Mouse (Mus musculus): Measurements from ENCODE around the gene Mybl2. TPM values are rescaled to one million over a fixed set of nuclear protein-coding genes. Genes with fewer than 3 reads are reported as not detected.

Gene Mybl2
- polyA plus RNA-seq, 1 experiment from 2014 or later: 37.8 TPM

DNA sequence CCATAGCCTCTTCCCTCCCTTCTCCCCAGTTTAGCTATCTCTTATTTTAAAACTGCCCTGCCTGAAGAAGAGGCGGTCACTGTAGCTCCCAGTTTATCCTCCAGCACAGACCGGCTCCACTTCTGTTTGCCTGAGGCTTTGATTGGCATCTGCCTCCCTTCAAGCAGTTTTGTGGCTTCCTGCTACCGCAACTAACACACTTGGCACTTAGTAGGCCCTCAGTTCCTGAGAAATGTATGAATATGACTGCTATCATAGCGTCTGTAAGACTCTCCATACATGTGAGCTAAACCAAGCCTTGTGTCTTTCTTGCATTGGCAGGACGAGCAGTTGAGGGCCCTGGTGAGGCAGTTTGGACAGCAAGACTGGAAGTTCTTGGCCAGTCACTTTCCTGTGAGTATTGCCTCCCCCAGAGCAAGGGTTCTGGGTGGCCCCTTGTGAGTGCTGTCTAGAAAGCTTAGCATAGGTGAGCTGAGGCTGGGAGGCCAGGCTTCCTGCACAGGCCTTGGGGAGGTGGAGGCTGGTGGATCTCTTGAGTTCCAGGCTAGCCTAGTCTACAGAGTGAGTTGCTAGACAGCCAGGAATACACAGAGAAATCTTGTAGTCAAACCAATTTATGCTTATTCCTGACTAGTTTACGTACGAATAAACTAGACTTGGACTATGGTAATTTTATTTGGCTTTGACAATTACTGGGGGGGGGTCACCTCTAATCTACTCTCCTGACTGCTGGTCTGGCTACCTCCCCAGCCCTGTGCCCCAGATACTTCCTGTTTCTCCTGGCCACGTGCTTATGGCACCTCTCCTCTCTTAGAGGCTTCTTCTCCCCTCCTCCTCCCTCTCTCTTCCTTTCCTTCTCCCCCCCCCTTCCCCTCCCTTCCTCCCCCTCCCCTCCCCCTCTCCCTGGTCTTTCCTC is 7.0 kb downstream of the Mybl2 start:
- Histone ChIP-seq H3K27me3 (ENCODE audit: control insufficient read depth, insufficient read depth, low read depth, low read length) (no peaks in the 10 kb centered on the region), H3K36me3 (ENCODE audit: control insufficient read depth, insufficient read depth) (peaks cover 38% of the 10 kb centered on the region), H3K4me3 (ENCODE audit: low read depth, low read length) (no peak overlapping the region), H3K9ac (ENCODE audit: low read depth, low read length) (no peak overlapping the region), H3K4me2 (ENCODE audit: low read depth, low read length) (no peak overlapping the region), H3K9me3 (replicated peaks; ENCODE audit: control insufficient read depth, low read length) (no peaks in the 10 kb centered on the region), H3K27ac (ENCODE audit: low read length) (no peak overlapping the region), H3K4me1 (ENCODE audit: control insufficient read depth, low read depth, low read length) (peaks cover 33% of the 10 kb centered on the region)
- no peak for ATAC-seq (ENCODE audit: low read depth)
- 44% methylated on average over 8 of the region's 8 CpGs for WGBS (ENCODE audit: insufficient replicate concordance)

DNA sequence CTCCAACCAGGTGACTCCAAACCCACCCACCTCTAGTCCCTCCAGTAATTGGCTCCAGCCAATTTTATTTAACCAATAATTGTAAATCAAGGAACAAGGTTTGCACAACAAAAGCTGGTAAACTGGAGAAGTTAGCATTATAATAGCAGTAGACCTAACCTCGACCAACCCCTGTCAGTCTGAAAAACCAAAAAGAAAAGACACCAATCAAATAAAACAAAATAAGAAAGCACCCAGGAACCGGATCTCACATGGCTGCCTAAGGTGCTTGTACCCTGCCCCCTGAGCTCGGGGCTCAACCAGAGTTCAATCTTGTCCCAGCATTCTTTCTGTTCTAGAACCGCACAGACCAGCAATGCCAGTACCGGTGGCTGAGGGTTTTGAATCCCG is 7.6 kb downstream of the Mybl2 start:
- no peak overlapping the region for H3K4me3 ChIP-seq (ENCODE audit: low read depth, low read length)
- no peaks in the 10 kb centered on the region for H3K27me3 ChIP-seq (ENCODE audit: control insufficient read depth, insufficient read depth, low read depth, low read length)
- WGBS (ENCODE audit: insufficient replicate concordance): 74% methylated on average over 6 of the region's 6 CpGs
- peaks cover 38% of the 10 kb centered on the region for H3K36me3 ChIP-seq (ENCODE audit: control insufficient read depth, insufficient read depth)
- H3K27ac ChIP-seq (ENCODE audit: low read length): no peak overlapping the region
- no peak overlapping the region for H3K9ac ChIP-seq (ENCODE audit: low read depth, low read length)
- H3K9me3 ChIP-seq (replicated peaks; ENCODE audit: control insufficient read depth, low read length): no peaks in the 10 kb centered on the region
- no peak overlapping the region for H3K4me2 ChIP-seq (ENCODE audit: low read depth, low read length)
- ATAC-seq (ENCODE audit: low read depth): no peak
- peaks cover 26% of the 10 kb centered on the region for H3K4me1 ChIP-seq (ENCODE audit: control insufficient read depth, low read depth, low read length)

DNA sequence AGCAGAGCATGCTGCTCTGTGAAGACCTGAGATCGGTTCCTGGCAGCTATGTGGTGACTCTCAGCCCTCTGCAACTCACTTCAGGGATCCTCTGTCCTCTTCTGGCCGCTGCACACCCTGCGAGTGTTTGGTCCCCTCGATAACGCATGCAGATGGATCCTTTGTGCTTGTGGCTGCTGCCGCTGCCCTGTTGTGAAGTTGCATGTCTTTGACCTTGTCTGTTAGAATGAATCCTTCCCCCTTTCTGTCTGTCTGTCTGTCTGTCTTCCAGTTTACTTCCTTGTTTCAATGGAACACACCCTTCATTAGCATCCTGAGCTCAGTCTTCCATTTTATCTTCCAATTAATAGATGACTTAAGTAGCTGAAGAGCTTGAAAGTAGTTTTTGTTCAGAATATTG is 11.8 kb downstream of the Mybl2 start:
- Histone ChIP-seq H3K27me3 (ENCODE audit: control insufficient read depth, insufficient read depth, low read depth, low read length) (no peaks in the 10 kb centered on the region), H3K36me3 (ENCODE audit: control insufficient read depth, insufficient read depth) (peaks cover 63% of the 10 kb centered on the region), H3K4me1 (ENCODE audit: control insufficient read depth, low read depth, low read length) (no peaks in the 10 kb centered on the region), H3K9ac (ENCODE audit: low read depth, low read length) (no peak overlapping the region), H3K4me2 (ENCODE audit: low read depth, low read length) (no peak overlapping the region), H3K27ac (ENCODE audit: low read length) (no peak overlapping the region), H3K4me3 (ENCODE audit: low read depth, low read length) (no peak overlapping the region), H3K9me3 (replicated peaks; ENCODE audit: control insufficient read depth, low read length) (no peaks in the 10 kb centered on the region)
- ATAC-seq (ENCODE audit: low read depth): no peak
- WGBS (ENCODE audit: insufficient replicate concordance): 85% methylated on average over 6 of the region's 6 CpGs

DNA sequence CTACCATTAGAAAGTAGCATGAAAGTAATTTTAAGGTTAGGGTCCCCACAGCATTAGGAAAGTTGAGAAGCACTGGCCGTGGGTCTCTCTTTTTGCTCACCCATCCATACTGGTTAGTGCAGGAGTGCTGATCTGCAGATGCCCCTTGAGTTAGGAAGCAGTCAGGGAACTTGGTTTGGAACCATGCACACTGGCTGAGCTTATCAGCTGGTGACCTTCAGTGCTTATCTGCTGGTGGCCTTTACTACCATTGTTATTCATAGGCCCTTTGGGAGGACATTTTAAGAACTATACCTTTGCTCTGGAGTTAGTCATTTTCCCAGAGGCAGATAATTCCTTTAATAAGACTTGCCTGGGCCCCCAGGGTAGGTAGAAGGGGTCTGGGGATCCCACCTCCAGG is 12.7 kb downstream of the Mybl2 start:
- no peak for ATAC-seq (ENCODE audit: low read depth)
- no peak overlapping the region for H3K4me3 ChIP-seq (ENCODE audit: low read depth, low read length)
- no peak overlapping the region for H3K4me2 ChIP-seq (ENCODE audit: low read depth, low read length)
- H3K36me3 ChIP-seq (ENCODE audit: control insufficient read depth, insufficient read depth): peaks cover 64% of the 10 kb centered on the region
- no peak overlapping the region for H3K9ac ChIP-seq (ENCODE audit: low read depth, low read length)
- H3K4me1 ChIP-seq (ENCODE audit: control insufficient read depth, low read depth, low read length): no peaks in the 10 kb centered on the region; the same call in none of the 2 replicates
- no peaks in the 10 kb centered on the region for H3K27me3 ChIP-seq (ENCODE audit: control insufficient read depth, insufficient read depth, low read depth, low read length)
- H3K9me3 ChIP-seq (replicated peaks; ENCODE audit: control insufficient read depth, low read length): no peaks in the 10 kb centered on the region
- 79% methylated on average over 1 of the region's 1 CpGs for WGBS (ENCODE audit: insufficient replicate concordance)
- H3K27ac ChIP-seq (ENCODE audit: low read length): no peak overlapping the region

DNA sequence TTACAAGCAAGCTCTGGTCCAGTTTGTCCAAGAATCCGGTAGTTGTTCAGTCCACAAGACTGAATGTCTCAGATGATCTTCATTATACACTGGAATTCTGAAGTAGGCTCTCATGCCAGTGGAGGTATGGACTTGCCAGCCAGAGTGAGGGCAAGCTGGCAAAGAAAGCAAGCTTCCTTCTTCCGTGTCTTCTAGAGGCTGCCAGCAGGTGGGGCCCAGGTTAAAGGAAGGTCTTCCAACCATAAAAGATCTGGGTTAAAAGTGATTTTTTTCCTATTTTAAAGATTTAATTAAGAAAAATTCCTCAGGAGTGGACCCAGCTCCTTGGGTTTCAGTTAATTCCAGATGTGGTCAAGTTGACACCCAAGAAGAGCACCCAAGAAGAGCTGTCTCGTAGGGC is 15.7 kb downstream of the Mybl2 start:
- H3K4me1 ChIP-seq (ENCODE audit: control insufficient read depth, low read depth, low read length): no peaks in the 10 kb centered on the region; the same call in none of the 2 replicates
- H3K9me3 ChIP-seq (replicated peaks; ENCODE audit: control insufficient read depth, low read length): no peaks in the 10 kb centered on the region
- no peak overlapping the region for H3K9ac ChIP-seq (ENCODE audit: low read depth, low read length)
- no peak overlapping the region for H3K4me2 ChIP-seq (ENCODE audit: low read depth, low read length)
- no peak overlapping the region for H3K27ac ChIP-seq (ENCODE audit: low read length)
- H3K36me3 ChIP-seq (ENCODE audit: control insufficient read depth, insufficient read depth): peaks cover 64% of the 10 kb centered on the region
- H3K27me3 ChIP-seq (ENCODE audit: control insufficient read depth, insufficient read depth, low read depth, low read length): no peaks in the 10 kb centered on the region
- WGBS (ENCODE audit: insufficient replicate concordance): 88% methylated on average over 3 of the region's 3 CpGs
- no peak overlapping the region for H3K4me3 ChIP-seq (ENCODE audit: low read depth, low read length)
- no peak for ATAC-seq (ENCODE audit: low read depth)

DNA sequence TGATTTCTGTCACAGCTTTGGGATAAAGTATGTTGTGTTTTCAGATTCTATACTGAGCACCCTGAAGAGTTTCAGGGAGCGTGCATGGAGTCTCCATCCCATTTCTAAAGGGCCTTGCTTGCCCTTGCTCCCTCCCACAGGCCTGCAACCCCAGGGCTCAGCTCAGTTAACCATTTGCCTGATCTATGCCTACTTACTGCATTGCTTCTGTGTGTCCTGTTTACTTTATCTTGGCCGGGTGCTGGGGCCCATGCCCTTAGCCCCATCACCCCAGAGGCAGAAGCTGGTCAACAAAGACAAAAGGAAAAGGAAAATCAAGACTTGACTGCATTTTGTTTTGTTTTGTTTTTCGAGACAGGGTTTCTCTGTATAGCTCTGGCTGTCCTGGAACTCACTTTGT is 17.1 kb downstream of the Mybl2 start:
- no peak overlapping the region for H3K9ac ChIP-seq (ENCODE audit: low read depth, low read length)
- no peaks in the 10 kb centered on the region; the same call in none of the 2 replicates for H3K4me1 ChIP-seq (ENCODE audit: control insufficient read depth, low read depth, low read length)
- H3K4me3 ChIP-seq (ENCODE audit: low read depth, low read length): no peak overlapping the region
- H3K27ac ChIP-seq (ENCODE audit: low read length): 0 out of 2 replicates have a peak overlapping the region, but pooled peaks have one; percentile 12
- H3K4me2 ChIP-seq (ENCODE audit: low read depth, low read length): no peak overlapping the region
- WGBS (ENCODE audit: insufficient replicate concordance): 75% methylated on average over 3 of the region's 3 CpGs
- peaks cover 65% of the 10 kb centered on the region for H3K36me3 ChIP-seq (ENCODE audit: control insufficient read depth, insufficient read depth)
- H3K9me3 ChIP-seq (replicated peaks; ENCODE audit: control insufficient read depth, low read length): no peaks in the 10 kb centered on the region
- no peaks in the 10 kb centered on the region for H3K27me3 ChIP-seq (ENCODE audit: control insufficient read depth, insufficient read depth, low read depth, low read length)
- ATAC-seq (ENCODE audit: low read depth): peak; percentile 75

DNA sequence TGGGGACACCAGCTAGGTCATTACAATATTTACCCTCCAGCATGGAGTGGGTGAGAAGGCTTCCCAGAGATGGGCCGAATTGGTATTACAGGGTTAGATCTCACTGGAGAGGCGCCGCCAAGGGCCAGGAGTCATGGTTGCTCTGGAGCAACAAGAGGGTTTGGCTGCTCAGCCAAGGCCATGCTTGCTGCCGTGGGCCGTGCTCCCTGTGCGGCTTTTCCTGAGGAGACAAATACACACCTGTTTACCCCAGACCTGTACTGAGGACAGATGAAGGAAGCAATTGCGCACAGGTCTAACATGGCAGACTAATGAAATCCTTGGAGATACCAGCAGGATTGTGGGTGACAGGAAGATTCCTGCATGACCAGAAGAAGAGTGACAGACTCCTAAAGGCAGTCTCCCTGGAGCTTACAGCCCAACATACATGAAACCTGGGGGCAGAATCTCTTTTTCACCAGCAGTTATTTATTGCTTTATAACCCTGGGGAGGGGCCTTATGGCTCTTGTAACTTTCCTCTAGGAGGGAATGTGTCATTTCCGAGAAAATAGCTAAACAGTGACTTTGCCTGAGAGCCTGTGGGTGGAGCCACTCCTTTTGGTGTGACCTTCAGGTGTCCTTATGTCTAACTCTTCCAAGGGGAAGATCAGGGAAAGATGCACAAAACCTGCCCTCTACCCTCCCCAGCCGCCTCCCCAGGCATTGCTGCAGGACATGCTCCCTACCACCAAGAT is 18.7 kb downstream of the Mybl2 start:
- Histone ChIP-seq H3K4me1 (ENCODE audit: control insufficient read depth, low read depth, low read length) (no peaks in the 10 kb centered on the region; the same call in none of the 2 replicates), H3K36me3 (ENCODE audit: control insufficient read depth, insufficient read depth) (peaks cover 73% of the 10 kb centered on the region), H3K4me3 (ENCODE audit: low read depth, low read length) (no peak overlapping the region), H3K27me3 (ENCODE audit: control insufficient read depth, insufficient read depth, low read depth, low read length) (no peaks in the 10 kb centered on the region), H3K4me2 (ENCODE audit: low read depth, low read length) (no peak overlapping the region), H3K9me3 (replicated peaks; ENCODE audit: control insufficient read depth, low read length) (no peaks in the 10 kb centered on the region), H3K9ac (ENCODE audit: low read depth, low read length) (no peak overlapping the region), H3K27ac (ENCODE audit: low read length) (no peak overlapping the region)
- ATAC-seq (ENCODE audit: low read depth): no peak
- WGBS (ENCODE audit: insufficient replicate concordance): 87% methylated on average over 9 of the region's 9 CpGs

DNA sequence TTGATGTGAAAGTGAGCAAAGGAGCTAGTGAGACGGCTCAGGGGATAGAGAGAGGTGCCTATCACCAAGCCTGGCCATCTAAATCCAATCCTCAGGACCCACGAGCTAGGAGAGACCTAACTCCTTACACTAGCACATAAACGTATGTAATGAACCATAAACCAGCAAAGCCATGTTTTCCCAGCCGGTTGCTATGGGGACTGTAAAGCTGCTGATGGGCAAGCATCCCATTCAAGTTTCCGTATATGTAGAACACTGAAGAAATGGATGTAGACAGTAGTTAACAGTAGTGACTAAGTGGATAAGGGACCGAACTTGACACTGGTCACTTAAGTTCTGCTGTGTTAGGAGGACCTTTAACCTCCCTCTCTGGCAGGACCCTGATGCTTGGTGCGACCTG is 19.5 kb downstream of the Mybl2 start:
- Histone ChIP-seq H3K4me1 (ENCODE audit: control insufficient read depth, low read depth, low read length) (no peaks in the 10 kb centered on the region; the same call in none of the 2 replicates), H3K36me3 (ENCODE audit: control insufficient read depth, insufficient read depth) (peaks cover 73% of the 10 kb centered on the region), H3K9me3 (replicated peaks; ENCODE audit: control insufficient read depth, low read length) (no peaks in the 10 kb centered on the region), H3K4me2 (ENCODE audit: low read depth, low read length) (no peak overlapping the region), H3K27ac (ENCODE audit: low read length) (no peak overlapping the region), H3K4me3 (ENCODE audit: low read depth, low read length) (no peak overlapping the region), H3K27me3 (ENCODE audit: control insufficient read depth, insufficient read depth, low read depth, low read length) (no peaks in the 10 kb centered on the region), H3K9ac (ENCODE audit: low read depth, low read length) (no peak overlapping the region)
- WGBS (ENCODE audit: insufficient replicate concordance): 88% methylated on average over 7 of the region's 7 CpGs
- ATAC-seq (ENCODE audit: low read depth): no peak

DNA sequence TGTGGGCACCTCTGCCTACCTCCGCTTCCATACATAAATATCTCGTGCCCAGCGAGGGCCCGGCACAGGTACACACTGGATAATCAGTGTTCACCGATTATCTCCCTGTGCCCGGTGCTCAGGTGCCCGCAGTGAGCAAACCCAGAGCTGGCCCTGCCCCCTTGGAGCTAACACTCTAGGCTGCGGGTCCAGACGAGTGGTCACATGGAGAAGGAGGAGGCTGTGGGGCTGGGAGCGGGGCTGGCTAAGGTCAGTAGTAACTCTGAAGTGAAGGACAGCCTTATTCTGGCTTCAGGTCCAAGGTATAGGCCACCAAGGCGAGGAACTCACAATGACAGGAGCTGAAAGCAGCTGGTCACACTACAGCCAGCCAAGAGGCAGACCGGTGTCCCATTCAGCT is 20.3 kb downstream of the Mybl2 start:
- Histone ChIP-seq H3K9me3 (replicated peaks; ENCODE audit: control insufficient read depth, low read length) (no peaks in the 10 kb centered on the region), H3K27me3 (ENCODE audit: control insufficient read depth, insufficient read depth, low read depth, low read length) (no peaks in the 10 kb centered on the region), H3K4me1 (ENCODE audit: control insufficient read depth, low read depth, low read length) (no peaks in the 10 kb centered on the region; the same call in none of the 2 replicates), H3K4me2 (ENCODE audit: low read depth, low read length) (no peak overlapping the region), H3K27ac (ENCODE audit: low read length) (no peak overlapping the region), H3K36me3 (ENCODE audit: control insufficient read depth, insufficient read depth) (peaks cover 72% of the 10 kb centered on the region), H3K4me3 (ENCODE audit: low read depth, low read length) (no peak overlapping the region), H3K9ac (ENCODE audit: low read depth, low read length) (no peak overlapping the region)
- WGBS (ENCODE audit: insufficient replicate concordance): 90% methylated on average over 12 of the region's 12 CpGs
- no peak for ATAC-seq (ENCODE audit: low read depth)
